Mouse (Mus musculus) lung, postnatal 0 days (tissue): Measurements from ENCODE around the gene Sh3bp4. TPM values are rescaled to one million over a fixed set of nuclear protein-coding genes. Genes with fewer than 3 reads are reported as not detected.

Source experiments
- ATAC-seq: fragments of 200-750 bp; cut with Nextera tagmentation; 2 replicates; pipeline ENCODE4 v1.8.0; 2017; ENCODE audit warnings: moderate library complexity
- DNase-seq: peaks from one replicate; pipeline ENCODE4 v3.0.0-alpha.2; 2016; ENCODE audit warnings: low spot score
- H3K27ac ChIP-seq: fragments of 300-500 bp; sonication (generic); 2 replicates; pipeline ENCODE4 v1.5.1; 2014; ENCODE audit warnings: antibody characterized with exemption, mild to moderate bottlenecking, low read length, mixed read lengths
- H3K27me3 ChIP-seq: fragments of 300-500 bp; sonication (generic); replicated peaks from 2 replicates; pipeline ENCODE4 v1.6.1; 2014; ENCODE audit warnings: low read length, mixed read lengths; ENCODE audit not compliant: insufficient read depth
- H3K36me3 ChIP-seq: fragments of 300-500 bp; sonication (generic); 2 replicates; pipeline ENCODE4 v1.6.1; 2014; ENCODE audit warnings: low read length, mixed read lengths; ENCODE audit not compliant: insufficient read depth
- H3K4me1 ChIP-seq: fragments of 300-500 bp; sonication (generic); 2 replicates; pipeline ENCODE4 v1.6.1; 2014; ENCODE audit warnings: antibody characterized with exemption, low read depth, low read length, mixed read lengths; ENCODE audit not compliant: insufficient read depth
- H3K4me2 ChIP-seq: fragments of 300-500 bp; sonication (generic); replicated peaks from 2 replicates; pipeline ENCODE4 v1.6.1; 2014; ENCODE audit warnings: low read depth, mild to moderate bottlenecking, low read length, moderate library complexity, mixed read lengths
- H3K4me3 ChIP-seq: fragments of 300-500 bp; sonication (generic); 2 replicates; pipeline ENCODE4 v1.5.1; 2014; ENCODE audit warnings: low read depth, low read length
- H3K9ac ChIP-seq: fragments of 300-500 bp; sonication (generic); replicated peaks from 2 replicates; pipeline ENCODE4 v1.6.1; 2014; ENCODE audit warnings: low read depth, mild to moderate bottlenecking
- H3K9me3 ChIP-seq: fragments of 300-500 bp; sonication (generic); 2 replicates; pipeline ENCODE4 v1.6.1; 2016; ENCODE audit warnings: low read length, mixed read lengths
- CTCF ChIP-seq: IDR thresholded peaks from 2 replicates; pipeline ENCODE4 v1.5.1; 2016; ENCODE audit warnings: antibody characterized with exemption, mild to moderate bottlenecking
- EP300 ChIP-seq: IDR thresholded peaks from 2 replicates; pipeline ENCODE4 v1.6.1; 2016; ENCODE audit warnings: antibody characterized with exemption, mild to moderate bottlenecking, control low read depth
- WGBS: fragments of 180-500 bp; shearing (Covaris S2); extraction: QIAGEN DNeasy Blood & Tissue Kit; methylation state at CpG from one replicate; pipeline ENCODE4 v1.1.7; 2014; 5-methylcytosine and 5-hydroxymethylcytosine counted together
- polyA plus RNA-seq: library from polyadenylated mRNA; unstranded; fragments of >200 nt; fragmentation: Nextera tagmentation; extraction: Ambion mirVana; gene quantifications from 2 replicates; pipeline ENCODE4 v1.2.1, GENCODE M21; 2015

The Sh3bp4 gene
- polyA plus RNA-seq, 1 experiment from 2014 or later = 18.9 TPM

GRCm38 (mm10) chr1:89195827-89196712 lies 125.9 kb downstream of the Sh3bp4 start:
- no peak overlapping the region for H3K4me3 ChIP-seq
- H3K4me2 ChIP-seq = no peak overlapping the region
- TF ChIP-seq CTCF (peak; percentile 93), EP300 (no peak)
- H3K9ac ChIP-seq = no peak overlapping the region
- no peaks in the 10 kb centered on the region for H3K4me1 ChIP-seq
- 44% methylated on average over 12 of the region's 12 CpGs for WGBS
- no peak overlapping the region for H3K27ac ChIP-seq
- no peaks in the 10 kb centered on the region for H3K27me3 ChIP-seq
- H3K9me3 ChIP-seq = no peaks in the 10 kb centered on the region
- DNase-seq = peak; percentile 93
- no peaks in the 10 kb centered on the region for H3K36me3 ChIP-seq
- peak; percentile 53 for ATAC-seq
